Mouse (Mus musculus): ENCODE measurements around the gene Adap2. TPM values are rescaled to one million over a fixed set of nuclear protein-coding genes. Genes with fewer than 3 reads are reported as not detected.
"Not testable (repeated sequence)": the region's sequence is repeated elsewhere in the genome, so short reads cannot be mapped to it uniquely, and the experiment has no call there.

The Adap2 gene
- polyA plus RNA-seq, 1 experiment from 2014 or later: 1.1 TPM

DNA sequence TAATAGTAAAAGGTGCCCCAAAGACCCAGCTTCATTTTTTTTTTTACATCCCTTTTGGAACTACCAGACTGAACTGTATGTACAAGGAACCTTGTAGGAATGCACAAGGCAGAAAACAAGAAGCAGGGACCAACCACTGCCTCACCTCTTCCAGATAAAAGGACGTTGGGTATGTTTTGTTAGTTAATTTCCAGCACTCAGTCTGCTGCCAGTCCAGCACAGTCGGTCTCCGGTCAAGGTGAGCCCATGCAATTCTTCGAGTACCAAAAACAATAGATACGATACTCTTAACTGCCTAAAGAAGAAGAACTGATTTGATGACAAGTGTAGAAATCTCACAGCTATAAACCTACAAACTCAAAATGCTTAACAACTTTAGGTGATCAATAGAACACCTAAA, 16.1 kb upstream of the Adap2 start:
- 89% methylated on average over 5 of the region's 5 CpGs for WGBS
- peaks cover 58% of the 10 kb centered on the region for H3K36me3 ChIP-seq (ENCODE audit: insufficient read depth)
- no peak overlapping the region for H3K27ac ChIP-seq (ENCODE audit: low read depth)
- no peaks in the 10 kb centered on the region for H3K4me1 ChIP-seq (ENCODE audit: insufficient read depth)
- ATAC-seq (ENCODE audit: insufficient read depth) (no peak), DNase-seq (no peak)
- no peak overlapping the region for H3K4me2 ChIP-seq
- TF ChIP-seq CTCF (IDR thresholded peaks at IDR 0.05; ENCODE audit: low read depth): no peak
- no peak overlapping the region for H3K9ac ChIP-seq
- H3K4me3 ChIP-seq (ENCODE audit: low read depth, low read length): no peak overlapping the region
- no peaks in the 10 kb centered on the region for H3K27me3 ChIP-seq (ENCODE audit: insufficient read depth, low read length)
- no peaks in the 10 kb centered on the region for H3K9me3 ChIP-seq (ENCODE audit: low read depth, low read length)

- Histone ChIP-seq H3K9me3 (ENCODE audit: low read depth, low read length) (no peaks in the 10 kb centered on the region), H3K27ac (ENCODE audit: low read depth) (peak within 1 kb of the TSS; percentile 84), H3K4me3 (ENCODE audit: low read depth, low read length) (peak within 1 kb of the TSS; percentile 88), H3K27me3 (ENCODE audit: insufficient read depth, low read length) (no peaks in the 10 kb centered on the region), H3K36me3 (ENCODE audit: insufficient read depth) (peaks cover 20% of the 10 kb centered on the region; the same call in 1 of the 2 replicates), H3K9ac (peak within 1 kb of the TSS; percentile 85), H3K4me1 (ENCODE audit: insufficient read depth) (no peaks in the 10 kb centered on the region), H3K4me2 (peak within 1 kb of the TSS; percentile 82)
- DNase-seq (peak; percentile 94), ATAC-seq (ENCODE audit: insufficient read depth) (peak; percentile 94)
- WGBS: under 1% methylated on average over 40 of the region's 40 CpGs
- TF ChIP-seq CTCF (IDR thresholded peaks at IDR 0.05; ENCODE audit: low read depth): no peak
Measured at GRCm38 (mm10) chr11:80141825-80142521, 11.9 kb upstream of the Adap2 start, which contains the start of gene Tefm. Gene Tefm, minus strand, starts transcription at chr11:80142175.

DNA sequence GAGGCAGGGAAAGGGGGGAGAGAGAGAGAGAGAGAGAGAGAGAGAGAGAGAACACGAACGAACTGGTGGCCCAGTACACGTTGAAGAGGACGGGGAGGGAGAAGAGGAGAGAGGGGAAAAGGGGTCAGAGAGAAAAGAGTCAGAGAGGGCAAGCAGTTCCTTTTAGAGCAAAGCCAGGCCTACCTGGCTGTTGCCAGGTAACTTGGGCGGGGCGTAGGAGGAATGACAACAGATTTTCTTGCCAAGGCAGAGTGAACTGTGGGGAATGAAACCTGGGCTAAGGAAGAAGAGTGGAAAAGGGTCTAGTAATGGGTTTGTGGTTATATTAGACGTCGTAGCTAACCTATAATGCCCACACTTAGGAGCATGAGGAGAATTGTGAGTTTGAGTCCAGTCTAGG, 11.0 kb upstream of the Adap2 start:
- Histone ChIP-seq H3K4me1 (ENCODE audit: insufficient read depth) (no peaks in the 10 kb centered on the region), H3K36me3 (ENCODE audit: insufficient read depth) (peaks cover 12% of the 10 kb centered on the region; the same call in 1 of the 2 replicates), H3K27me3 (ENCODE audit: insufficient read depth, low read length) (no peaks in the 10 kb centered on the region), H3K27ac (ENCODE audit: low read depth) (no peak overlapping the region), H3K4me2 (peak overlapping the region; percentile 82), H3K9me3 (ENCODE audit: low read depth, low read length) (no peaks in the 10 kb centered on the region), H3K9ac (peak overlapping the region; percentile 85; the same call in 1 of the 2 replicates), H3K4me3 (ENCODE audit: low read depth, low read length) (peak overlapping the region; percentile 88; the same call in 1 of the 2 replicates)
- no peak for ATAC-seq (ENCODE audit: insufficient read depth)
- no peak for TF ChIP-seq CTCF (IDR thresholded peaks at IDR 0.05; ENCODE audit: low read depth)
- WGBS: 44% methylated on average over 8 of the region's 8 CpGs
- no peak for DNase-seq

DNA sequence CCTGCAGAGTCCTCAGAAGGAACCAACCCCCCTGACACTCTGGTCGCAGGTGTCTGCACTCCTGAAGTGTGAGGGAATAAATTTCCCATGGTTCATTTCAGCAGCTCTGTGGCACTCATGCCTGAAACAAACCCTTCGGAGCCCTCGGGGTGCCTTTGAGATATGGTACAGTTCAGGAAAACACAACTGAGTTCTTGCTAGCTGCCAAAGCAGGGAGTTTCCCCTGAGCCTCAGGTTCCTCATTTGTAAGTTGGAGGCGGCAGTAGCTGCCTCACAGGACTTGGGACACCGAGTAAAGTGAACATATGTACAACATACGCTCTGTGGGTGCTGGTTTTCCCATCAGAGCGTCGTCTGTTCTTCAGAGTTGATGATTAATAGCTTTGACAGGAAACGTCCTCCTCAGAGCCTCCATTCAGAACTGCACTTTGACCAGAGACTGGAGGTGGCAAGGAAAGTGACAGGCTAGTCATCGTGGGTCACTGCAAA, 8.1 kb upstream of the Adap2 start:
- Histone ChIP-seq H3K9me3 (ENCODE audit: low read depth, low read length) (no peaks in the 10 kb centered on the region), H3K4me1 (ENCODE audit: insufficient read depth) (no peaks in the 10 kb centered on the region), H3K27me3 (ENCODE audit: insufficient read depth, low read length) (no peaks in the 10 kb centered on the region), H3K4me2 (no peak overlapping the region), H3K9ac (no peak overlapping the region), H3K4me3 (ENCODE audit: low read depth, low read length) (no peak overlapping the region), H3K27ac (ENCODE audit: low read depth) (no peak overlapping the region), H3K36me3 (ENCODE audit: insufficient read depth) (no peaks in the 10 kb centered on the region)
- 33% methylated on average over 10 of the region's 10 CpGs for WGBS
- no peak for TF ChIP-seq CTCF (IDR thresholded peaks at IDR 0.05; ENCODE audit: low read depth)
- DNase-seq (no peak), ATAC-seq (ENCODE audit: insufficient read depth) (no peak)

GRCm38 (mm10) chr11:80147748-80148147, 6.2 kb upstream of the Adap2 start:
- TF ChIP-seq CTCF (IDR thresholded peaks at IDR 0.05; ENCODE audit: low read depth): no peak
- WGBS: 72% methylated on average over 6 of the region's 6 CpGs
- no peaks in the 10 kb centered on the region for H3K36me3 ChIP-seq (ENCODE audit: insufficient read depth)
- H3K4me2 ChIP-seq: no peak overlapping the region
- H3K9me3 ChIP-seq (ENCODE audit: low read depth, low read length): no peaks in the 10 kb centered on the region
- no peaks in the 10 kb centered on the region for H3K27me3 ChIP-seq (ENCODE audit: insufficient read depth, low read length)
- H3K27ac ChIP-seq (ENCODE audit: low read depth): no peak overlapping the region
- H3K4me1 ChIP-seq (ENCODE audit: insufficient read depth): no peaks in the 10 kb centered on the region
- H3K4me3 ChIP-seq (ENCODE audit: low read depth, low read length): no peak overlapping the region
- no peak for ATAC-seq (ENCODE audit: insufficient read depth)
- no peak for DNase-seq
- no peak overlapping the region for H3K9ac ChIP-seq

DNA sequence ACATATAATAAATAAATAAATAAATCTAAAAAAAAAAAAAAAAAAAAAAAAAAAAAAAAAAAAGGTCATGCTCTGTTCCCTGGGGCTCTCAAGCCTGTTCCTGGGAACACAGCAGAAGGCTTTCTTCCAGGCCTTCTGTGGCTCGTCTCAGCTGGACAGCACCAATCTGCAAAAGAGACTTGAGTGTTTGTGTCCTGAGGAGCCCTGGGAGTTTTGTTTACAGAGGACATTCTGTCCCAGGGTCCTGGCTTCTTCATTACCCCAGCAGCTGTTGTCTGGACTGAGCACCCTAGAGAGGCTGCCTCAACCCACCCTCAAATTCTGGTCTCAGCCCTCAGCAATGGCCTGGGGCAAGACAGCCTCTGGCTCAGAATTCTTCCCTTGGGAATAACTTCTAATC, 5.6 kb upstream of the Adap2 start:
- Histone ChIP-seq H3K27me3 (ENCODE audit: insufficient read depth, low read length) (peaks cover 5% of the 10 kb centered on the region; the same call in 1 of the 2 replicates), H3K36me3 (ENCODE audit: insufficient read depth) (no peaks in the 10 kb centered on the region), H3K9ac (no peak overlapping the region), H3K4me1 (ENCODE audit: insufficient read depth) (no peaks in the 10 kb centered on the region), H3K9me3 (ENCODE audit: low read depth, low read length) (no peaks in the 10 kb centered on the region), H3K4me3 (ENCODE audit: low read depth, low read length) (no peak overlapping the region), H3K27ac (ENCODE audit: low read depth) (no peak overlapping the region), H3K4me2 (no peak overlapping the region)
- TF ChIP-seq CTCF (IDR thresholded peaks at IDR 0.05; ENCODE audit: low read depth): no peak
- 26% methylated on average over 1 of the region's 1 CpGs for WGBS
- DNase-seq: peak; percentile 12
- no peak for ATAC-seq (ENCODE audit: insufficient read depth)

GRCm38 (mm10) chr11:80148974-80149373, 4.9 kb upstream of the Adap2 start:
- not testable (repeated sequence) for H3K4me3 ChIP-seq (ENCODE audit: low read depth, low read length); H3K9ac ChIP-seq; ATAC-seq (ENCODE audit: insufficient read depth); H3K27ac ChIP-seq (ENCODE audit: low read depth); H3K9me3 ChIP-seq (ENCODE audit: low read depth, low read length); H3K36me3 ChIP-seq (ENCODE audit: insufficient read depth); H3K4me2 ChIP-seq; H3K4me1 ChIP-seq (ENCODE audit: insufficient read depth); DNase-seq
- 38% methylated on average over 1 of the region's 4 CpGs for WGBS
- peaks cover 11% of the 10 kb centered on the region for H3K27me3 ChIP-seq (ENCODE audit: insufficient read depth, low read length)

Measured in lung, embryonic 14.5 days (tissue).